Mouse (Mus musculus): ENCODE measurements around the gene Filip1.
"Not testable (repeated sequence)": the region's sequence is repeated elsewhere in the genome, so short reads cannot be mapped to it uniquely, and the experiment has no call there.

The Filip1 gene

GRCm38 (mm10) chr9:80012751-80013150 lies at the start of gene Filip1:
Gene Filip1 (minus strand): TSS chr9:80012851.
- no peak for DNase-seq (ENCODE audit: low read depth, low spot score)

GRCm38 (mm10) chr9:80057690-80058089 lies 45.0 kb upstream of the Filip1 start:
- DNase-seq (ENCODE audit: low read depth, low spot score), result no peak

- DNase-seq (ENCODE audit: low read depth, low spot score), result no peak
Measured at GRCm38 (mm10) chr9:80052951-80053350, 40.3 kb upstream of the Filip1 start.

DNA sequence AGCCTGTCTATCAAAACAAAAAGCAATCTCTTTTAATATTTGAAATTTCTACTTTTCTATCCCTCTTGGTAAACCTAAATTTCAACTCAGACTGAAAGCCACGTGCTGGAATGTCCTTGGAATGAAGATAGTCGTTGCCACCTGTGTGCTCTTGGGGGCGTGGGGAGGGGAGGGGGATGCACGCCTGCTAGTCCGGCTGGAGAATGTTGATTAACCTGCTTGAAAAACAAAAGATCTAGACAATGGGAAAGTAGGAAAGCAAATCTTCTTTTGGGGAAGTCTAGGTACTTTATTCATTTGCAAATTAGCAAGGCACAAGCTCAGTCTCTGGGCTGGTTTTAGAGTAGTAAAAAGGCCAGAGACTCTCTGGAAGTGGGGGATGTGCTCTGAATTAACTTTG lies 36.6 kb upstream of the Filip1 start:
- not testable (repeated sequence) for DNase-seq (ENCODE audit: low read depth, low spot score)

- DNase-seq (ENCODE audit: low read depth, low spot score), result not testable (repeated sequence)
Measured at GRCm38 (mm10) chr9:80044301-80044700, 31.6 kb upstream of the Filip1 start.

- DNase-seq (ENCODE audit: low read depth, low spot score), result no peak
Measured at GRCm38 (mm10) chr9:80039296-80039815, 26.7 kb upstream of the Filip1 start.

GRCm38 (mm10) chr9:80037997-80038383 lies 25.3 kb upstream of the Filip1 start:
- DNase-seq (ENCODE audit: low read depth, low spot score), result no peak

GRCm38 (mm10) chr9:80037262-80037996 lies 24.8 kb upstream of the Filip1 start:
- DNase-seq (ENCODE audit: low read depth, low spot score), result no peak

DNA sequence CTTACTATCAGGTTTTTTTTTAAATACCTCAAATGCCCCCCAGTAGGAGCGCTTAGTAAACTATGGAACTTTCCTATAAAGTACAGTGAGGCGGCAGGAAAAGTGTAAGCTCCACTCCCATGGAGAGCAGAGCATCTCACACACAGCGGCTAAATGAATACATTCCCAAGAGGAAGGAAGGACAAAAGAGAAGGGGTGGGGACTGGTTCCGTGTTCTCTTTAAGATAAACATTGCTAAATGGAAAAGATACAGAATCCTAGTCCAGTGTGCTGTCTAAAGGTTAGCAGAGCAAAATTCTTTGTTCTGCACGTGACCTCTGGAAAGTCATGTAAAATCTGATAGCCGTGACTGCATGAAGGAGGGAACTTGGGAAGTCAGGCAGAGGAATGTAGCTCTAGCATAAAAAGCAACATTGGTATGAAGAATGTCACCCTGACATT lies 13.9 kb upstream of the Filip1 start:
- no peak for DNase-seq (ENCODE audit: low read depth, low spot score)

DNA sequence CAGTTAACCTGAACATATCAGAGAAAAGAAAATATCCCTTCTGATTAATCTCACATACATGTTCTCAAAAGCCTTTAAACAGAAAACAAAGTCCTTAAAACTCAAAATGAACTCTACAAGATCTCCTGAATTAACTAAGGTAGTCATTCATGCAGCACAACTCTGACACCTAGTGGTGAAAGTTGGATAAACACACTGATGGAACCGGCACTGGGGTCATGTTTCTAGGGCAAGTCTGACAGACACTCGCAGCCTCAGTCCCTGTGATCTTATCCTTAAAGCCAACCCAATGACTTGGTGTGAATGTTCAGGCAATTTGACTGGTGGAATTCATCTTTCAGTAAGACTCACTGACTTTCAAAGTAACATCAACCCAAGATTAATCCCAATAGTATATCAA lies 13.4 kb upstream of the Filip1 start:
- peak; percentile 81 for DNase-seq (ENCODE audit: low read depth, low spot score)

- not testable (repeated sequence) for DNase-seq (ENCODE audit: low read depth, low spot score)
Measured at GRCm38 (mm10) chr9:80025347-80025746, 12.7 kb upstream of the Filip1 start.

DNA sequence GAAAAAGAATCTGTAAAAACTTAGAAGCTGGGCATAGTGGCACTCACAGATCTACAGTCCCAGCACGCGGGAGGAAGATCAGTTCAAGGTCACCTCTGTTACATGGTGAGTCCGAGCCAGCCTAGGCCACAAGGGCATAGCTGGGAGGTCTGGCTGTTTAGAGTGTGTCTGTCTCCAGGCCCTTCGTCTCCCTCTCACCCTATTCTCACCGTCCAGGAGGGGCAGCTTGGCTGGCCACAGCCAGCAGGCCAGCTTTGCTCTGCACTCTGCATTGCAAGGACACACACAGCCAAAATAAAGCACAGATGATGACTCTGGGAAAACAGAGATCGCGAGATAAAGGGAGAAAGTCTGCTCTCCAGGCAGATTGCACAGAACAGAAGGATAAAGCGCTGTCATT lies 10.2 kb upstream of the Filip1 start:
- no peak for DNase-seq (ENCODE audit: low read depth, low spot score)

GRCm38 (mm10) chr9:80021648-80022047 lies 9.0 kb upstream of the Filip1 start:
- DNase-seq (ENCODE audit: low read depth, low spot score), result no peak

DNA sequence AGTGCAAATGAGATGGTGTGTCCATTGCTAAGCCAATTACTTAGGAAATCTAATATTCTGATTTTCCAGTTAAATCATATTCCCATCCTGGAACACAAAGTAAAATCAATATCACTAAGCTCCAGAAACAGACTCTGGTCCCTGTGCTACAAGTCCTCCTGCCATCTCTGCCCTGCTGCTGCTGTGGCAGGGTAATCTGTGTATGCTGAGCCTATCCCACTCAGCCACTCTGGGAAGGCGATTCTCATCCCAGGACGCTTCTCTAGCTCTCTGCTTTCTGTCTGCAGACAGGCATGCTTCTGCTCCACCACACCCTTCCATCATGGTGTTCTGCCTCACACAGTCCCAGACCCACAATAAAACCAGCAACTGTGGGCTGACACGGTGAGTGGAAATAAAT lies 7.8 kb upstream of the Filip1 start:
- no peak for DNase-seq (ENCODE audit: low read depth, low spot score)

- DNase-seq (ENCODE audit: low read depth, low spot score), result no peak
Measured at GRCm38 (mm10) chr9:80012016-80012415, 635 bp downstream of the Filip1 start.

DNA sequence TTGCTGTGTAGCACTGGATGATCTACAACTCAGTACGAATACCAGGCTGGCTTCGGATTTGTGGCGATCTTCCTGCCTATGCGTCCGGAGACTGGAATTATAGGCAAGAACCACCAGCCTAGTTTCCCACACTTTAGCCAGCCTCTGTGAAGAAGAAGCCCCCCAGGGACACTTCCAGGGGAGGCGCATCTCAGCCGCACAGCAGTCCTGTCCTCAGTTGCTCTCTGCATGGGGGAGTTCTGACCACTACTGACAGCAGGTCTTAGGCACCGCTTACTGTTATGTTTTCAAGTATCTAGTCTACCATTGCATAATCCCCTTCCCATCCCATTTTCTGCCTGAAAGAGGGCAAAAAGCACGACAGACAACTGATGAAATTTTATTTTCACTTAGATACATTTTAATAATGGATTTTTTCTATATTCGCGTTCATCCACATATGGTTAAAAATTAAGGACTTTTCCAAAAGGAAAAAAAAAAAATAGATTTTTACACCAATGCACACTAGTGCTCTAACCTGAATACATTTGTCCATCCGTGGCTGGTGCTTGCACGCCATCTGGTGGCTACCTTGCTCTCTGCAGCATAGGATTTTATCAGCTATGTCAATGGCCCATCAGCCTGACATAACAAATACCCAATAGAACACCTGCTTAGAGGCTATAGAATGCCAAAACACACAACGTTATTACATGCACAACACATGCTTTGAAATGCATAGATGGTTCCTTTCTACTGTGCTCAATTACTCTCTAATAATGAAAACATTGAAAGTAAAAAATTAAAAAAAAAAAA lies 10.1 kb downstream of the Filip1 start:
- peak; percentile 88 for DNase-seq (ENCODE audit: low read depth, low spot score)

- DNase-seq (ENCODE audit: low read depth, low spot score), result no peak
Measured at GRCm38 (mm10) chr9:79997282-79997681, 15.4 kb downstream of the Filip1 start.

- DNase-seq (ENCODE audit: low read depth, low spot score), result no peak
Measured at GRCm38 (mm10) chr9:79994296-79994695, 18.4 kb downstream of the Filip1 start.

DNA sequence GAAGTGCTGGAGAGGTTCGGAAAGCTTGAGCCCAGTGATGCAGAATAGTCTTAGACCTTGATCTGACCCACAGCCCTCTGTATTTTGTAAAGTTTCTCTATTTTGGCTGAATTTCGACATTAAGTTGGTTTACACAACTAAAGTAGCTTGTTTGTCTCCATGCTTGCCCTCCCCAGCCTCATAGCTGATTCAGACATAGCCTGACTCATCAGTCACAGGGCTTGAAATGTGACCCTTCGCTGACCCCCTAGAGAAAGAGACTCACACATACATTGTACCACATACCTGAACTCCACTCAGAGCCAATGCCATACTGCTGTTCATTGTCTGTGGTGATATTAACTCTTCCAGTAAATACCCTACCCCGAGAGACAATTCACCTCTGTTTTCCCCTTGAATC lies 19.6 kb downstream of the Filip1 start:
- DNase-seq (ENCODE audit: low read depth, low spot score), result no peak

- no peak for DNase-seq (ENCODE audit: low read depth, low spot score)
Measured at GRCm38 (mm10) chr9:79990456-79991017, 22.1 kb downstream of the Filip1 start.

DNA sequence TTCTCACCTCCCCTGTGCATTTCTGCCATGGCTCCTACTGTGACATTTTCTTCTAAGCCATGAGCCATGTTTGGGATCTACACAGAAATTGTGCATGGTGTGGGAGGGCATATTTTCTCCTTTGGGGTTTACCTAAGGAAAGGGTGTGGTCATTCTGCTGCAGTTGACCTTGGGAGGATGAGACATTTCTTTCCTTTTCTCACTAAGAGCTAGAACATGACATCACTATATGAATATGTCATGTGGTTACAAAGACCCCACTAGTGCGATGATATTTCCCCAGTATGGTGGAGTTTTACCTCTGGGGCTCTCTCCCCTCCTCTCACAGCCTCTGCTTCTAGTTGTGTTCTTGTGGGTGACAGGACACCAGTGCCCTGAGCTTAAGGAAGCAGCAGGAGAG lies 22.9 kb downstream of the Filip1 start:
- no peak for DNase-seq (ENCODE audit: low read depth, low spot score)

DNA sequence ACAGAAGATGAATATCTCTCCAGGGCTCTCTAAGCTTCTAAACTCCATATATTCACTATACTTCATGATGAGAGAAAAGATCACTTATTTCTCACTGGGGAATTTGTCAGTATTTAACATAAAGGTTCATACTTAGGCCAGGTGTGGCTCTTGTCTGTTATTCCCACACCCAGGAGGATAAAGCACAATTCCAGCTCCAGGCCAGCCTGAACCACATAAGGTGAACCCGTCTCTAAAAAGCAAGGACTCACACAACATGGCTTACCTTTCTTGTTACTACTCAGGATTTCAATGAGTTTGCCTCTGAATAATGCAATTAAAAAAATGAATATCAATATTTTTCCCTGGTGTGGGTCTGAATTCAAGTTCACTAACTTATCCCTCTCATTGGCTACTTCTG lies 23.6 kb downstream of the Filip1 start:
- no peak for DNase-seq (ENCODE audit: low read depth, low spot score)

Data from CD4-positive, CD25-positive, alpha-beta regulatory T cell, adult 2 months (primary cell).